Mouse (Mus musculus) frontal cortex, adult (tissue): ENCODE measurements around the gene E2f6.

Source experiments
- ATAC-seq: cut with Nextera tagmentation; 2 replicates; pipeline ENCODE4 v1.9.2; 2017; ENCODE audit warnings: mild to moderate bottlenecking, moderate library complexity, mixed read lengths; ENCODE audit not compliant: low TSS enrichment

Gene E2f6

GRCm38 (mm10) chr12:16847204-16847792 is 36.5 kb downstream of the E2f6 start:
- ATAC-seq = no peak

GRCm38 (mm10) chr12:16848501-16848900 is 37.7 kb downstream of the E2f6 start:
- ATAC-seq = no peak

- no peak for ATAC-seq
Measured at GRCm38 (mm10) chr12:16849821-16850220, 39.1 kb downstream of the E2f6 start.

DNA sequence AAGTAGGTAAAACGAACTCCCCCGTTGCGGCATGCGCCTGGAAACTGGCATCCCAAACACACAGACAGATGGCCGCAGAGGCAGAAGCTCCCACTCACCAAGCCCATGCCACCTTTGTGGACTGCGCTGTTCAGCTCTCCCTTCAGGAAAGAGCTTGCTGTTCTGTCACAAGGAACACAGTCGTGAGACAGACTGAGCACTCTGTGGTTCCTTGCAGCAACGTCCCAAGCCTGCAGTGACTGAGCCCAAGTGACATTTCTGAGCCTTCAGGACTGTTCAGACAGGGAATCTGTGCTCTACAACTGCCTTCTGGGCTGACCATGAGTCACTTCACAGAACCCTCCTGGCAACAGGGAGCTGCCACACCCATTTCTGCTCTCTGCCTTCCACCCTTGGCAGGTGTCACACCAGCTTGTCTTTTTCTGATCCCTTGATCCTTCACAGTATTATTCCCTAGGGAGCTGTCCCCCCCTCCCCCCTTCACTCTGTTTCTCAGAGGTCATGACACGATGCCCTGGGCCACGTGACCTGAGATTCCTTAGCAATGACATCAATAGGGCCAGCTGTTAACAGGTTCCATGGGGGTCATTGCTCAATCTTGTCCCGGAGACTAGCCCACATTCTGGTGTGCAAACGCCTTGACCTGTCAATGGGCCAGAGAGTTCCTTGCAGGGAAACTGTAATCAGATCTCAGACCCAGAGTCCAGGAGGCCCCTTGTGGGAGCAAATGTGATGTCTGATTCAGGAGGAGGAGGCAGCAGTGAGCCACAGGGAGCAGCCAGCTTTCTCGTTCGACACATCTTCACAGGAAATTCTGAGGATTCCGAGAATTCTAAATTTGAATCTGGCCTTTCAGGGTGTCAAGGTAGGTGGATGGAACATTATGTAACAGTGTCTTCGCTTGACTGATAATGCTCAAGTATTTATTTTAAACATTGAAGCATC is 39.9 kb downstream of the E2f6 start:
- ATAC-seq = peak; percentile 64

DNA sequence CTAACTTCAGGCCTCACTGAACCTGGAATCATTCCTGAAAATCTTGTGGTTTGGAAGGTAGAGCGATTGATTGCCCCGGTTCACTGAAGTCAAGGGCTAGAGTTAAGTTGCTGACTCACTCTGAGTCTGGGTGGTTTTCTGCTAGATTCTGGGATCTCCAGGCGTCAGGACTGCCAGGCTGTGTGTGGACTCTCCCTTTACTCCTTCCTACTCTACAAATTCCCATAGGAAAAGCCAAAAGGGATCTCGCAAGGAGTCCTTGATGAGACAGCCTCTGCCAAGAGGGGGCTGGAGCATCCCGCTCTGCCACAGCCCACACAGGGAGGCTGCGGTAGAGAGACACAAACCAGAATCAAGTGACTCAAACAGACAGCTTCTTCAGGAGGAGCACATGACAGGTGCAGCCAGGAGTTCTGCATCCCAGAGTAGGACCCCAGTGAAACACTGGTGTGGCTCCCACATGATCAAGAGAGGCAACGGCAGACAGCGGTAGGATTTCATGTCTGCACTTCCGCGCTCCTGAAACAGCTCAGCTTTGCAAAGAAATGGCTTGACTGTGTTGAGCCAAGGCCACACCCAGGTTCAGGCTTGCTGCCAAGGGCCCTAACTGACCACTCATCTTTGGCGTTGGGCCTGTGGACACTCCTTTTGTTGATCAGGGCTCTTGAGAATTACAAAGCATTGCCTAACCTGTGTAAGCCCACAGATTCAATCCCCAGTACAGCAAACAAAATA is 42.8 kb downstream of the E2f6 start:
- ATAC-seq = peak; percentile 71

GRCm38 (mm10) chr12:16855632-16856305 is 45.0 kb downstream of the E2f6 start:
- peak; percentile 68 for ATAC-seq

DNA sequence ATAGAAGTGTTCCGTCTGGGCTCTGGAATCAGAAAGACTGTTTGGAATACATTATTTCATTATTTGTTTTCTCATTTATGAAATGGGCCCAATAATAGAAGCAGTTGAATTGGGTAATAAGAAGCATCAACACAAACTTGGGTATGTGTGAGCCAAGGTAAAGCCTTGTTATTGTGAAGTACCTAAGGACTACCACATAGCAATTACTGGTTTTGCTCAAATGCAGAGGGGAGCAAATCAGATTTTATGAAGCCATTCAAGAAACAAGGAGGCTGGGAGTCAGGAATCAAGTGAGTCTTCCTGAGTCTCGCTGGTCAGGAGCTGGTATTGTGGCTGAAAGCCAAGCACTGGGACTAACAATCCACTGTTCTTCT is 45.5 kb downstream of the E2f6 start:
- ATAC-seq = no peak

DNA sequence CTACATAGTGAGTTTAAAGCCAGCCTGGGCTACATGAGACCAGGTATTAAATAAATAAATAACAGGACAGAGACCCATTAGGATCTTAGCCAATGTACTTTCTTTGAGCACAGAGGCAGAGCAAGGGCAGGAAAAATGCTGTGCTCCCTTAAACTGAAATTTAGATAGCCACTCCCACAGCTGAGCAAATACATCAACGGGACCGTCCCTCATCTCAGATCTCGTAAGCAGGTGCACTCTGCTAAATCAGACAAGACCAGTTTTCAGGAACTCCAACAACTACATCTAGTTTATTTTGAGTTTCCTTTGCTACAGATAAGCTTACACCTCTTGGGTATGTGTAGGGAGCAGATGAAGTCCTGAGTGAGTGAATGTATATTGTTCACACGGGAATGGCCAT is 47.3 kb downstream of the E2f6 start:
- ATAC-seq = no peak

GRCm38 (mm10) chr12:16859781-16860180 is 49.0 kb downstream of the E2f6 start:
- ATAC-seq = no peak

GRCm38 (mm10) chr12:16860533-16860932 is 49.8 kb downstream of the E2f6 start:
- no peak for ATAC-seq

DNA sequence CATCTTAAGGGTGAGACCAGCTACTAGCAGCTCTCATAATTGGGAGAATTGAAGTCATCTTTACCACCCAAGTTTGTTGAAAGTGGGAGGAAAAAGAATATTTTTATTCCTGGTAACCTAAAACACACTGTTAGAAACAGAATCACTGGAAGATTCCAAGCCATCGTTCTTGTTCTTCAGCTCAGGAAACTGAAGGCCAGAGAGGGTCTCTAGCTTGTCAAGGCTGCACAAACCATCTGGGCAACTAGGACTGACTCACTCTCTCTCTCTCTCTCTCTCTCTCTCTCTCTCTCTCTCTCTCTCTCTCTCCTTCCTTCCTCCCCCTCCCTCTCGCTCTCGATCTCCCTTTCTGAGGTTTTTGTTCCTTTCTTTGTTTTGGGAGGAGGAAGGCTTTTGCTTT is 50.2 kb downstream of the E2f6 start:
- ATAC-seq = peak; percentile 31

DNA sequence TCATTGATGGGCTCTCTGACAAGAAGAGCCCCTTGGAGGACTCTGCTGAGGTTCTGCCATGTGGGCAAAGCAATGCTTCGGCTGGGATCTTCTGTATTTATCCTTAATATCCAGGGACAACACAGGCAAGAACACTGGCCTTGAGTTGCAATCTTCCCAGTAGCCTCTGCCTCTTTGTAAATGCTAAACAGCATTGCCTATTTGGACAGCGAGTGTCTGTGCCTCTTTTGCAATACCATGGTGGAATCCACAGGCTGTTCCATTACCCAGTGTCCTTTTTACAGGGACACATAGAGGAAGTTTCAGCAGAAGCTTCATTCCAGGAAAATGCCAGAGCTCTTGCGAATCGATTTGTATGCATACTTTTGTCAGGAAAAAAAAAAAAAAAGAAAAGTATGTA is 53.7 kb downstream of the E2f6 start:
- no peak for ATAC-seq

DNA sequence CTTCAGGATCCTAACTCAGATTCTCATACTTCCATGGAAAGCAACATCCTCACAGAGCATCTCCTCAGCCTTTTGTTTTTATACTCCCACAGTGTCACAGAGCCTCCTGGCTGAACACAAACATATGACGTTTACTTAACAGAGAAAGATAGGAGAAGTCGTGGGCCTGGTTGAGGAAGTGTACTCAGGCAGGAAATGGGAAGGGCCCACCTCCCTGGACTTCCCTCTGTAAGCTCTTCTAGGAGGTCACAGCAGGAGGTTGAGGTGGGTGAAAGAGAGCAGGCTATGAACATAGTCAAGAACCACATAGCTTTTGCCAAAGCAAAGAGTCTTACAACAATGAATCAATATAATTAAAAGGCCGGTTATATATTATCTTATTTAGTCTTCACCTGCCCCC is 55.1 kb downstream of the E2f6 start:
- no peak for ATAC-seq

DNA sequence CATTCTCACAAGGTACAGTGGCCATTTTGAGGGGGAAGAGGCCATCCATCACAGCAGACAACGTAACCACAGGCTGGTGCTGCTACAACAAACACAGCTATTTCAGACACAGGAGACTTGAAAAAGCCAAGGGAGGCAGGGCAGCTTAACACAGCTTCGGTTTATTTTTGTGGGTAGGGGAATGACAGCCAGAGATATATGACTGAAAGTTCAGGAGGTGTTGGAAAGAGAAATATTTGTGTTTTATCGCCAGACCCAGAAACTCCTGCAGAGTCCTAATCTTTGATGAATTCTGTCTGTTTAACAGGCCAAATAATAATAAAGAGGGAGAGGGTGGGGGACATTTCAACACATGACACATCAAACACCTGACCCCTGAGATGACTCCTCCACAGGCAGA is 55.7 kb downstream of the E2f6 start:
- ATAC-seq = no peak

DNA sequence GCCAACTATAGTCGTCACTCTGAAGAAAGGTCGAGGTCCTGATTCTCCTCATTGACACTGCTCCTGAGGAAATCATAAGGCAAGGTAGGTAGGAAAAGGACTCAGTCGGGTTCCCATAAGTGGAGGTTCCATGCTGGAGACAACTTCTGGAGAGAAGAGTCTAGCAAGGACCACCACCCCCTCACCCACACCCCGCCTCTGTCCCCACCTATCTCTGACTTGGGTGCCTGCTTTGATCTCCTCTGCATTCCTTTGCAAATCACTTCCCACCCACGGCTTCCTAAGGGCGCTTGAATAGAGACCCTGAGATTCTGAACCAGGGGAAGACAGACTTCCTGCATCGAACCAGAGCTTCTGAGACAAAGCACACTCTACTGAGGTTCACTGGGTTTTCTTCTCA is 56.5 kb downstream of the E2f6 start:
- no peak for ATAC-seq

DNA sequence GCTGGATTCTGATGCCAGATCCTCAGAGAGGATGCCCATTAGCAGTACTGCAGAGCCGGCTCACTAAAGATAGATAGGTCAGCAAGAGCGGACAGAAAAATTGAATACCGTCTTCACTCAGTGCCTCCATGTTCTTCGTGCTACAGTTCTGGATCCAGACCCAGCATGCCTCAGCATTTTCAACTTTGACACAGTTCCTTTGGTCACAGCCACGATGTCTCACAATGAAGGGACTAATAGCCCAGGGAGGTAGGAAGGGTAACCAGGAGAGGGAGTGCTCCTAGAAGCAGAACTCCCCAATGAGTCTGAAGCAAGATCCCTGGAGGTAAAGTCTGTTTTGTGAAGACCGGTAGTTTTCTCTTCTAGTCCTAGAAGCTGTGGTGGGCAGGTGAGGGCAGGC is 57.9 kb downstream of the E2f6 start:
- no peak for ATAC-seq

DNA sequence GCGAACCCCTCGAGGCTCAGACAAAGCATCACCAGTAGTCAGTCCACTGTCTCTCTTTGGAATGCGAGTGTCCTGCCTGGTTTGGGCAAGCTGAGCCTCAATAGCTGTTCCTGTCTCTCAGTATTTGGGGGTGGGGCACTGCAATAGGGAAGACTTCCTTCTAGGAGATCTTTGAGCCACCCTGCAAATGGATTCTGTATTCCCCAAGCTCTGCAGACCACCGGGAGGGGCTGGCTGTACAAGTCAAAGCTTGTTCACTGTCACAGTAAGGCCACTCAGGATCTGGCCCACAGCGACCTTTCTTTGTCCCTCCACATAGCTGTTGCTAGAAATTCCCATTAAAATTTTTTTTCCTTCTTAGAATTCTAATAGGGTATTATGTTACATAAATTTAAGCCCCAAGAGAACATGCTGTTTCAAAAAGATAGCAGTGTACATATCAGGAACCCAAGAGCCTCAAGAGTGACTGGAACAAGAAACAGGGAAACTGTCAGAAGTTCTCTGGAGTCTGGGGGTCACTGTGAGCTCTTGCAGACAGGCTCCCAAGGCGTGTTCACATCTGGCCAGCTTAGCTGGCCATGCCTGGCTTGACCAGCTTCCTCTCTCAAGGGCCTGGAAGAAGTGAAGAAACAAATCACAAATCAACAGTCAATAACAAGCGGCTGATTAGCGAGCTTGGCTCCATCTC is 58.5 kb downstream of the E2f6 start:
- ATAC-seq = no peak

DNA sequence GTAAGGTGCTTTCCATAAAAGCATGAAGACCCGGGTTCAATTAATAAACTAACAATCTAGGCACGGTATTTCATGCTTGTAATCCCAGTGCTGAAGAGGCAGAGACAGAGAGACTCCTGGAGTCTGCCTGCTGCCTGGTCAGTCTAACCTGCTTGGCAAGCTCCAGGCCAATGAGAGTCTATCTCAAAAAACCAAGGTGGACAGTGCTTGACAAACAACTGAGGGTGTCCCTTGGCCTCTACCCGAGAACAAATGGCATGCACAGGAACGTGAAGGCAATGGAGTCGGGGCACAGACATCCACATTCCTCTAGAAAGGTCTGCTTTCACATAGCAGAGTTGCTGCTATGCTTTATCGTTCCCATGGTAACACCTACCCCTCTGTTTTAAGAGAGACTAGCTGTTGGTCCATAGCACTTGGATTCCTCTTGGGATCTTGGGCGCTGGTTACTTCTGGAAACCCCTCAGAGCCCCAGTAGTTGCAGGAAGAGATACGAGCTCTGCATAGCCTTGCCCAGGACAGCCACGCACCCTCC is 59.2 kb downstream of the E2f6 start:
- no peak for ATAC-seq

- ATAC-seq = no peak
Measured at GRCm38 (mm10) chr12:16870405-16871068, 59.8 kb downstream of the E2f6 start.

- ATAC-seq = no peak
Measured at GRCm38 (mm10) chr12:16872006-16872405, 61.2 kb downstream of the E2f6 start.
